Mouse (Mus musculus) forebrain, embryonic 12.5 days (tissue): Measurements from ENCODE around the gene A630095N17Rik. TPM values are rescaled to one million over a fixed set of nuclear protein-coding genes. Genes with fewer than 3 reads are reported as not detected.
A peak's percentile ranks its signal among the peaks of the same experiment; 100 is the strongest.

Source experiments
- ATAC-seq: fragments of 200-750 bp; cut with Nextera tagmentation; 2 replicates; pipeline ENCODE4 v1.8.0; 2017; ENCODE audit warnings: moderate TSS enrichment; ENCODE audit not compliant: low FRiP score
- H3K27ac ChIP-seq: fragments of 300-500 bp; sonication (generic); 2 replicates; pipeline ENCODE4 v1.5.1; 2016; ENCODE audit warnings: mild to moderate bottlenecking
- H3K27me3 ChIP-seq: fragments of 300-500 bp; sonication (generic); 2 replicates; pipeline ENCODE4 v1.6.1; 2016; ENCODE audit warnings: mild to moderate bottlenecking
- H3K36me3 ChIP-seq: fragments of 300-500 bp; sonication (generic); replicated peaks from 2 replicates; pipeline ENCODE4 v1.6.1; 2016; ENCODE audit warnings: mild to moderate bottlenecking
- H3K4me1 ChIP-seq: fragments of 300-500 bp; sonication (generic); 2 replicates; pipeline ENCODE4 v1.6.1; 2016
- H3K4me2 ChIP-seq: fragments of 300-500 bp; sonication (generic); 2 replicates; pipeline ENCODE4 v1.6.1; 2016; ENCODE audit warnings: mild to moderate bottlenecking, moderate library complexity
- H3K4me3 ChIP-seq: fragments of 300-500 bp; sonication (generic); replicated peaks from 2 replicates; pipeline ENCODE4 v1.5.1; 2016; ENCODE audit warnings: mild to moderate bottlenecking
- H3K9ac ChIP-seq: fragments of 300-500 bp; sonication (generic); 2 replicates; pipeline ENCODE4 v1.6.1; 2016; ENCODE audit warnings: mild to moderate bottlenecking
- H3K9me3 ChIP-seq: fragments of 300-500 bp; sonication (generic); 2 replicates; pipeline ENCODE4 v1.6.1; 2016
- WGBS: fragments of 180-500 bp; shearing (Covaris S2); methylation state at CpG from one replicate; pipeline ENCODE4 v1.1.7; 2016; 5-methylcytosine and 5-hydroxymethylcytosine counted together
- polyA plus RNA-seq: library from polyadenylated mRNA; unstranded; fragments of >200 nt; fragmentation: Nextera tagmentation; extraction: Ambion mirVana; gene quantifications from 2 replicates; pipeline ENCODE4 v1.2.1, GENCODE M21; 2016

Gene A630095N17Rik
- not detected in 2 replicates for polyA plus RNA-seq

DNA sequence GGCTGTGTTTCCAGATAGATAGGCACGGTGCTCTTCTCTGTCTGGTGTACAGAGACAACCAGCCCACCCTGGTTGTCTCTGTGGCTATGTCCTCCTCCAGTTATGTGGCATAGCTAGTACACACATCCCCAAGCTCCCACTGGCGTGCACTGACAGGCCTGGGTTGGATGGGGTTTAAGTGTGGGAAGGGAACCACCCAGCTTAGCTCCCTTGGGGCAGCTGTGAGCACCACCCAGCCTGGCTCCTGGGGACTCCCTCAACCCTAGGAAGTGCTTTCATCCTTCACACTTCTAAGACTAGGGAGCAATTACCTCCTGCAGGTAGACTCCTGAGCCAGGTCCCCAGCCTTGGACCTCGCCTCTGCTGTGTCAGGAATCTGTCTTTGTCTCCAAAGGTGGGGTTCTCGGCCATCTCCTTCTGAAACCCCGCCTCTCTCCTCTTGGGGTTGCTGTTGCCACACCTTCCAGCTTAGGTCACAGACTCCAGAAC, at the start of gene A630095N17Rik:
Gene A630095N17Rik, minus strand, starts transcription at position 439 of the 489 bp plus-strand sequence.
- H3K27ac ChIP-seq = no peak within 1 kb of the TSS
- no peak for ATAC-seq

DNA sequence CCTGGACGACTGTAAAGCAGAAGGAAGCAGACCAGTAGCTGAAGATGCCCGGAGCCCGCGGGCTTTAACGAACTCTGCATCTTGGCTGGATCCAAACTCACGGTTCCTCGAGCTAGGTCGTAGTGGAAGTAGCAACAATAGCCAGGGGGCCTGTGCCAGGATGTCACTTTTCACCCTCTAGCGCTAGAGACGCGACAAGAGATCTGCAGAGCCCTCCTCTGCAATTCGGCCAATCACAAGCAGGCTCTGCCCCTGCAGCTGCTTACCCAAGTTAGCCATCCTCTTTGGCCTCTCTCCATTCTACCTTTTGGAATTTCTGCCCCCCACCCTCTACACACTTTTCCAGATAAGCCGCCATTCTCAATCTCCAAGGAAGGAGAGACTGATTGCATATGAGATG, 46.3 kb upstream of the A630095N17Rik start, which contains the start of gene Resp18:
Gene Resp18, minus strand, starts transcription at position 188 of the 400 bp plus-strand sequence.
- 1% methylated on average over 13 of the region's 13 CpGs for WGBS
- ATAC-seq = 0 out of 2 replicates have a peak, but pooled peaks have one; percentile 27

More for the DNA sequence above, at the start of gene A630095N17Rik:
- WGBS = 82% methylated on average over 5 of the region's 5 CpGs
- H3K9ac ChIP-seq = no peak within 1 kb of the TSS
- peaks cover 16% of the 10 kb centered on the region for H3K4me1 ChIP-seq
- H3K9me3 ChIP-seq = no peaks in the 10 kb centered on the region
- no peaks in the 10 kb centered on the region for H3K36me3 ChIP-seq
- no peak within 1 kb of the TSS for H3K4me2 ChIP-seq
- H3K4me3 ChIP-seq = no peak within 1 kb of the TSS
- H3K27me3 ChIP-seq = peaks cover 4% of the 10 kb centered on the region; the same call in 1 of the 2 replicates

DNA sequence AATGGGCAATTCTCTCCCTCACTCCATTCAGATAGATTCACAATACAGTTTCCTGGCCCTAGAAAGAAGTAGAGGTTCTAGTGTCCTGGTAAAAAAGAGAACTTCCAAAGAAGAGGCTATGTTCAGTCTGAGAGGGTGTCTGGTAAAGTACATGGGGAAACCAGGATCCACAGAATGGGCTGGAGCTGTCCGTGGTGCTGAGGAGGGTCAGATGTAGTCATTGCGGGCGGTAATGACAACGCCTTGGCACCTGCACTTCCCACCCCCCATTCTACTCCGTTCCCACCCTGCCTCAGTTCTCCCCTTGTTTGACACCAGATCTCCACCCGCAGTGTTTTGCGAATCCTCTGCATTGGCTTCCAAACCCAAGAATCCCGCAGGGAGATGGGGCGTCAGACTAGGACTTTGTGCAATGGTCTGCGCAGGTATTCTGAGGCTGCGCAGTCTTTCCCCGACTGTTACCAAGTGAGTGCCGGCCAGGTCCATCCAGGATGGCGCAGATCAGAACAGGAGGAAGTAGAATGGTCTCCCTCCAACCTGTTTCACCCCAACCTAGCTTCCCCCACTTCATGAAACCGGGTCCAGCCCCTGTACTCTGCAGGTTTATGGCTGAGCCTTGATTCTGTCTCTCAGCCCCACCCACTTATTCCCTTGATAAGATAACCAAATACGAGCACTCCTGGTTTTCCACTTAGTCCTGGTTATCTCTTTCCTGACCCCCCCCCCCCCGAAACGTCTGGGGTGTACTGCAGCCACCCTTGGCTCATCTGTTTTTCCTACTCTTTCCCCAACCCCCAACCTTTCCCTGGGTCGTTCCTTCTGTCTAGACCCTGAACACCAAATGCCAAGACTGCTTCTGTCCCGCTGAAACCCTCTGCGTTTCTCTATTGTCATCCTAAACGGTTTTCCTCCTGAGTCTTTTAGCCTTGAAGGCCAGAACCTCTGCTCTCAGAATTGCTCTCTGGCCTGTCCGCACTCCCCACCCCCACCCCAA, 45.6 kb upstream of the A630095N17Rik start:
- Histone ChIP-seq H3K9me3 (peaks cover 4% of the 10 kb centered on the region; the same call in 1 of the 2 replicates), H3K4me2 (peak overlapping the region; percentile 46), H3K9ac (no peak overlapping the region), H3K4me1 (peaks cover 7% of the 10 kb centered on the region; the same call in 1 of the 2 replicates), H3K27ac (no peak overlapping the region), H3K36me3 (no peaks in the 10 kb centered on the region), H3K27me3 (peaks cover 53% of the 10 kb centered on the region), H3K4me3 (peak overlapping the region; percentile 29)
- 1% methylated on average over 23 of the region's 23 CpGs for WGBS
- ATAC-seq = peak; percentile 41; the same call in 1 of the 2 replicates

More for the DNA sequence above, 46.3 kb upstream of the A630095N17Rik start, which contains the start of gene Resp18:
- peak within 1 kb of the TSS; percentile 46 for H3K4me2 ChIP-seq
- H3K4me1 ChIP-seq = peaks cover 7% of the 10 kb centered on the region; the same call in 1 of the 2 replicates
- no peak within 1 kb of the TSS for H3K9ac ChIP-seq
- H3K36me3 ChIP-seq = no peaks in the 10 kb centered on the region
- H3K9me3 ChIP-seq = peaks cover 4% of the 10 kb centered on the region; the same call in 1 of the 2 replicates
- peak within 1 kb of the TSS; percentile 29 for H3K4me3 ChIP-seq
- H3K27me3 ChIP-seq = peaks cover 51% of the 10 kb centered on the region
- H3K27ac ChIP-seq = no peak within 1 kb of the TSS

DNA sequence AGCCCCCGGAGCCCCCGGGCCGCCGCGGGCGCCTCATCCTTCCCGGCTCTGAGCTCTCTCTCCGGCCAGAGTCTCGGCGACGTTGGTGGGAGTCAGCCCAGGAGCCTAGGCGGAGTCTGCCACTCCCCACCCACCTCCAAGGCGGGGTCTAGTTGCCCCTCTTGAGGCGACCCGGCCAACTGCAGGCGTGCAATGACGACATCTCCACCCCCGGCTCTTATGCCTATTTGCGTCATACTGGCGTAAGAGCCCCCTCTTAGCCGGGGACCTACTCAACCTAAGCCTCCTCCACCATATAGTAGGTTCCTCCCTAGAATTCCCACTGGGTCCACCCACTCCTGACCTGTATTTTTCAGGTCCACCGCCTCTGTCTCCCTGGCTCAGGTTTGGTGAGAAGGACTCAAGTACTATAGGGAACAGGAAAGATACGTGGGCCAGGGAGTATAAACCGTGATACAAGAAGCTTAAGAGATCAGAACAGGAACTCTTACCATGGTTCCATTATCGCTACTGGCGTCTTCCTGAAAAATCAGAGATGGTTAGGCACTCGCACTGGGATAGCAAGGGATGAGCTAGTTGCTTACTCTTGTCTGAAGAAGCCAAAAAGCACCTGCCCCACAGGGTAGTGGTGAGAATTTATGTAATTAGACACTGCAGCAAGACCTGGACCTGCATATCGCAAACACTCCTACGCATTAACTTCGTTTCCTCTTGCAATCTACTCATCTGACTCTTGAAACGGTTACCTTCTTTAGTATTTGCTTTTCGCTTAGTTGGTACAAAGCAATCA, 32.4 kb upstream of the A630095N17Rik start, which contains the start of gene Ptprn:
Gene Ptprn, minus strand, starts transcription at position 412 of the 790 bp plus-strand sequence.
- Histone ChIP-seq H3K4me2 (peak within 1 kb of the TSS; percentile 68), H3K9ac (peak within 1 kb of the TSS; percentile 47), H3K4me3 (peak within 1 kb of the TSS; percentile 47), H3K27ac (no peak within 1 kb of the TSS), H3K4me1 (peaks cover 7% of the 10 kb centered on the region), H3K9me3 (no peaks in the 10 kb centered on the region), H3K27me3 (peaks cover 59% of the 10 kb centered on the region), H3K36me3 (no peaks in the 10 kb centered on the region)
- WGBS = 11% methylated on average over 32 of the region's 32 CpGs
- ATAC-seq = peak; percentile 75

DNA sequence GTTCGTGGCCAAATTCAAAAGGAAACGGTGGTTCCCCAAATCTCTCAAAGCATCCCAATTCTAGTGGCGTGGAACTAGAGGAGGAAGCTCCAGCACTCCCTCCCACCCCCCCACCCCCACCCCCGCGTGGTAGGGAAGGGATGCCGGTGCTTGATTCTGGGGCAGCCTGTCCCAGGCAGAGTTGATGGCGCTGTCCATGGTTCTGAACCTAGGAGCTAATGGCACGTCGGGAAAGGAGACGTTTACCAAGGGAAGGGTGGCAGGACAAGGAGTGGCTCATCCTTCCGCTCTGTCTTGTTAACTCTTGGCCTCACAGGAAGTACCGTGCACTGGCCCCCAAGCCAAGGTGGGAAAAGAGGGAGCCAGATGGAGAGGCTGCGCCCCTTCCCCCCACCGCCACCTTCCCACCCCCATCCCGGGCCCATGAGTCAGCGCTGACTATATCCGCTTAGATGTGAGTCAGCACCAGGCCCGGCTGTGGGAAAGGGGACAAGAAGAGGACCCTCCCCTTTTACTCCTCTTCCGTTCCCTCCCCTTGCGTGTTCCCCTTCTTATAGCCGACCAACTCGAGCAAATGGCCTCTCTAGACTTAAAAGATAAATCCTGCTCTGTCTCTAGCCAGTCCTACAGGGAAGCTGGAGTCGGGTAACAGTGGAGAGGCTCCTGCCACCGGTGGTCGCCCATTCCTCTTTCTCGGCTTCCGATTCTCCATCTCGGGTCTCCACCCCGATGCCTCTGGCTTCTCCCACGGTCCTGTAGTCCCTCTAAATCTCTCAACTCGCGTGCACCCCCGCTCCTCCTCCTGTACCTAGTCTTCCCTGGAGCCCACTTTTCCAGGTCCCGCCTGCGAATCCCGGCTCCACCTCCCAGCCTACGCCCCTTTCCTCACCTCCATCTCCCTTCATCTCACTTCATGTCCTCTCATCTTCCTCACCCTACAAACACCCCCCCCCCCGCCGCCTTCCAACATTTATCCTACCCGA, 31.4 kb upstream of the A630095N17Rik start:
- Histone ChIP-seq H3K9me3 (no peaks in the 10 kb centered on the region), H3K4me1 (peaks cover 7% of the 10 kb centered on the region), H3K27me3 (peaks cover 53% of the 10 kb centered on the region), H3K27ac (no peak overlapping the region), H3K36me3 (no peaks in the 10 kb centered on the region), H3K4me2 (peak overlapping the region; percentile 68), H3K4me3 (peak overlapping the region; percentile 47), H3K9ac (peak overlapping the region; percentile 47)
- WGBS = 2% methylated on average over 40 of the region's 40 CpGs
- peak; percentile 65 for ATAC-seq

DNA sequence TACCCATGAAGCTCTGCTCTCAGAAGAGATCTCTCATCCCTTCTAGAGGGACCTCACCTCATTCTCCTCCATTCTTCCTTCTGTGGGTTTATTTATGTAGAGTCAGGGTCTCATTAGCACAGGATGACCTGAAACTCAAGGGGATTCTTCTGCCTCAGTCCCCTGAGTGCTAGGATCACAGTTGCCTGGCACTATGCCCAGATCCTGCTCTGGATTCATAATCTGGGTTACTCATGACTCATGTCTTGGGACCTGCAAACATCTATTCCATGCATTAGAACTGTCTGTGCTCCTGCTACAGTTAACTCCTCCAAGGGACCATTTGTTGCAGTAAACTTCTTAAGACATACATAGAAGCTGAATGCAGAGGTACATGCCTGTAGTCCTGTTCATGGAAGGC, 29.4 kb upstream of the A630095N17Rik start:
- Histone ChIP-seq H3K9me3 (no peaks in the 10 kb centered on the region), H3K4me1 (peaks cover 7% of the 10 kb centered on the region), H3K4me3 (no peak overlapping the region), H3K27ac (no peak overlapping the region), H3K27me3 (peaks cover 60% of the 10 kb centered on the region), H3K36me3 (no peaks in the 10 kb centered on the region), H3K9ac (no peak overlapping the region), H3K4me2 (no peak overlapping the region)
- ATAC-seq = no peak

DNA sequence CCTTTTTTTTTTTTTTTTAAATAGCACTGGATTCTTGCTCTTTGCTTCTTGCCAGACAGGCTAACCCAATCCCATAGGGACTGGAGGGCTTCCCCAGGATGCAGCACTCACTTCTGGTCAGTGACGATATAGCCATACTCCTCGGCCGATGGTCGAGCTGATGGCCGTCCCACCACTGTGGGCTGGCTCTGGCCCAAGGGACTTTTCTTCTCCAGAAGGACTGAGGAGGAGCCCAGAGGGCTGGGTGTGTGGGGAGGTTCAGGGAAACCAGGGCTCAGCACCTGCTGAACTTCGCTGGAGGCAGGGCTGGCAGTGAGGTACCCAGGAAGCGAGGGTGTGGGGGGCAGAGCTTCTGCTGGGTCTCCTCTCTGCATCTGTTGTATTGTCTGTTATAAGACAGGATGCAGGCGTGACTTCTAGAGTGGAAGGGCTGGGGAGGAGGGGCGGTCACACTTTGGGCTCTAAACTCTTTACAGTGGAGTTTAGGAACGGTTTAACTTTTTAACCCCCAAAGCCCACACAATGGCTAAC, 23.7 kb upstream of the A630095N17Rik start:
- no peak for ATAC-seq
- Histone ChIP-seq H3K27ac (no peak overlapping the region), H3K4me1 (peaks cover 11% of the 10 kb centered on the region), H3K4me2 (no peak overlapping the region), H3K4me3 (no peak overlapping the region), H3K36me3 (no peaks in the 10 kb centered on the region), H3K9me3 (no peaks in the 10 kb centered on the region), H3K9ac (no peak overlapping the region), H3K27me3 (peaks cover 22% of the 10 kb centered on the region)
- WGBS = 77% methylated on average over 10 of the region's 10 CpGs

DNA sequence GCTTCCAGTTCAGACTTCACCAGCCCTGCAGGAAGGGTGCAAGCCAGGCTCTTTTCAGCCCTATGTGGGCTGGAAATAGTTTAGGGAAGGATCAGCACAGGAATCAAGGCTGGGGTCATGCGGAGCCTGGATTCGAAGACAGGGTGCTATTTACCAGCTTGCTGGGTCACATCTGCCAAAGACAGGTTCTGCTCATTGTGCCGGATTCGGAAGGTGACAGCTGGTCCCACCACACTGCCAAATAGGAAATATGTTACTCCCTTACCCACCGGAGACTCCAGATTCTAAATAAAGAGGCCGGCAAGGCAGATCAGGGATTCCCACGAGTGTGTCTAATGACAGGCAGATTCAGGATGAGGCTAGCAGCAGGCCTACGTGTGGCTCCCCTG, 22.7 kb upstream of the A630095N17Rik start:
- no peak overlapping the region for H3K9ac ChIP-seq

DNA sequence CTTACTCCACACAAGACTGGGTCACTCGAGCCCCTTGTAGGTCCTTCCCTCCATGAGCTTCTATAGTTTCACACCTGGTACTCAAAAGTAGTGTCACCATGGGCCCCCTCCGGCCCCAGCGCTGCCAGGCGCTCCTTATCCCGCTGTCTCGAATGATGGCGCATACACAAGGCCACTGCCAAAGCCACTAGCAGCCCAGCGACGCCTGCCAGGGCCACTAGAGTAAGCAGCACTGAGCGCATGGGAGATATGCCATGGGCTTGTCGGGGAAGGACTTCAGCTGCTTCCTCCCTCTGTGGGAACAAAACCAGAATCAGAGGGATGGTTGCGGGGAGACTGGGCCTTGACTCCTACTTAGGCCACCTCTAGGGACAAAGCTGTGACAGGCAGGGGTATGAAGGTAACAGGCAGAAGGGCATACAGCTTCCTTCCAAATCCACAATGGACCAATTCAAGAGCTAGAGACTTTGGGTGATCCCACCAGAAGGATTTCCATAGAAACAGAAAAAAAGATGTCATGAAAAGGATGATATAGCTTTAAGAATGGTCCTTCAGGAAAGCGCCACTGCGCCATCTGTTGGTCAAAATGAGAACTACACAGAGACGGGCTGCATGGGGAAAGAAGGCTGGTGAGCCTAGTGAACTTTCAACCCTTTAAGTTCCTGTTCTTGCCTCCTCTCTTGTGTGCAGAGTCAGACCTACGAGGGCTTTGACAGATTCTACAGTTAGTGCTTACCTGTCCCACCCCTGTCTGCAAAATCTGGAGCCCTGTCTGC, 22.1 kb upstream of the A630095N17Rik start:
- Histone ChIP-seq H3K27me3 (peaks cover 22% of the 10 kb centered on the region), H3K9me3 (no peaks in the 10 kb centered on the region), H3K36me3 (no peaks in the 10 kb centered on the region), H3K4me2 (no peak overlapping the region), H3K4me3 (no peak overlapping the region), H3K9ac (no peak overlapping the region), H3K4me1 (peaks cover 12% of the 10 kb centered on the region), H3K27ac (no peak overlapping the region)
- no peak for ATAC-seq
- WGBS = 63% methylated on average over 16 of the region's 16 CpGs

More for the DNA sequence above, 22.7 kb upstream of the A630095N17Rik start:
- no peaks in the 10 kb centered on the region for H3K36me3 ChIP-seq
- no peak overlapping the region for H3K4me3 ChIP-seq
- no peak overlapping the region for H3K4me2 ChIP-seq
- H3K9me3 ChIP-seq = no peaks in the 10 kb centered on the region
- H3K27me3 ChIP-seq = peaks cover 22% of the 10 kb centered on the region
- WGBS = 76% methylated on average over 8 of the region's 8 CpGs
- peaks cover 12% of the 10 kb centered on the region for H3K4me1 ChIP-seq
- no peak overlapping the region for H3K27ac ChIP-seq
- ATAC-seq = no peak

DNA sequence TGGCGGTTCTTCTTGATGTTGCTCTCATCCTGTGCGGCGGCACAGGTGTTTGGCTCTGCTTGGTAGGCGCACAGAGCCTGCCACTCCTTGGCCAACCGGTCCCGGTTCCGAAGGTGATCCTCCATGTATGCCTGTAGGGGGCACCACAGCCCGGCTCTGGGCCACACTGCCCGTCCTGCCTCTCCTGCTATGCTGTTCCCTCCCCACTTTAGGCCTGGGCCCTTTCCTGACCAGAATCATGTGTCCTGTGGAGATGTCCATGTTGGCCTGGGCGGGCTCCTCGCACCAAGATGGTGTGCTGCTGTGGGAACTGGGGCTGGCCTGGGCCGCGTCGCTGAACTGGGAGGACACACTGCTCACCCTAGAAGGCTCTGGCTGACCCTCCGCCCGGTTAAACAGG, 21.1 kb upstream of the A630095N17Rik start:
- no peaks in the 10 kb centered on the region for H3K36me3 ChIP-seq
- ATAC-seq = no peak
- WGBS = 80% methylated on average over 16 of the region's 16 CpGs

More for the DNA sequence above, 21.1 kb upstream of the A630095N17Rik start:
- no peak overlapping the region for H3K9ac ChIP-seq
- peaks cover 15% of the 10 kb centered on the region for H3K4me1 ChIP-seq
- no peak overlapping the region for H3K4me2 ChIP-seq
- H3K4me3 ChIP-seq = no peak overlapping the region
- no peaks in the 10 kb centered on the region for H3K9me3 ChIP-seq
- peaks cover 17% of the 10 kb centered on the region for H3K27me3 ChIP-seq
- no peak overlapping the region for H3K27ac ChIP-seq
